Mouse (Mus musculus): Measurements from ENCODE around the gene Gm12394.
"Not testable (repeated sequence)": the region's sequence is repeated elsewhere in the genome, so short reads cannot be mapped to it uniquely, and the experiment has no call there.

GRCm38 (mm10) chr4:42860483-42860882 is 3.9 kb upstream of the Gm12394 start:
- TF ChIP-seq POLR2A (IDR thresholded peaks at IDR 0.05; ENCODE audit: borderline replicate concordance, insufficient read depth, low read length); CTCF (IDR thresholded peaks at IDR 0.05; ENCODE audit: borderline replicate concordance, insufficient read depth, low read depth, low read length): not testable (repeated sequence)

Measured in cerebellum, adult 2 months (tissue).